Mouse (Mus musculus): ENCODE data around the gene Olfr152. TPM values are rescaled to one million over a fixed set of nuclear protein-coding genes. Genes with fewer than 3 reads are reported as not detected.

Gene Olfr152
- not detected for total RNA-seq (2021)
- long read RNA-seq, experiment 1 = 0 reads
- long read RNA-seq, experiment 2 = 0 reads

GRCm38 (mm10) chr2:87779183-87779582, at the start of gene Olfr152:
Olfr152 (plus strand) TSS chr2:87779483.
- DNase-seq = no peak
- intact Hi-C loops (cut with DNase I) = no loop called here

GRCm38 (mm10) chr2:87739878-87740277, 39.4 kb upstream of the Olfr152 start, which contains the start of gene Olfr1138:
Olfr1138 (minus strand) TSS chr2:87739978.
- DNase-seq = no peak
- intact Hi-C loops (cut with DNase I) = no loop called here

GRCm38 (mm10) chr2:87743452-87743851, 35.8 kb upstream of the Olfr152 start, which contains the start of gene Olfr1140:
Olfr1140 (plus strand) TSS chr2:87743752.
- intact Hi-C loops (cut with DNase I) = no loop called here
- no peak for DNase-seq

- no peak for DNase-seq
- intact Hi-C loops (cut with DNase I) = no loop called here
These were observed 25.4 kb upstream of the Olfr152 start, which contains the start of gene Olfr1141 for GRCm38 (mm10) chr2:87753891-87754290. Olfr1141 (minus strand) TSS chr2:87753991.

GRCm38 (mm10) chr2:87776143-87776542, 3.1 kb upstream of the Olfr152 start:
- no peak for DNase-seq

GRCm38 (mm10) chr2:87800292-87800691, 21.0 kb downstream of the Olfr152 start, which contains the start of gene Olfr1143:
Olfr1143 (plus strand) TSS chr2:87800592.
- no peak for DNase-seq
- intact Hi-C loops (cut with DNase I) = no loop called here

More at GRCm38 (mm10) chr2:87776143-87776542, 3.1 kb upstream of the Olfr152 start:
- intact Hi-C loops (cut with DNase I) = no loop called here

GRCm38 (mm10) chr2:87809522-87809921, 30.2 kb downstream of the Olfr152 start, which contains the start of gene Olfr1145:
Olfr1145 (plus strand) TSS chr2:87809822.
- intact Hi-C loops (cut with DNase I) = no loop called here
- DNase-seq = no peak

- intact Hi-C loops (cut with DNase I) = no loop called here
These were observed 51.0 kb downstream of the Olfr152 start, which contains the start of gene Olfr1148 for GRCm38 (mm10) chr2:87830233-87830632. Olfr1148 (plus strand) TSS chr2:87830533.

More at GRCm38 (mm10) chr2:87830233-87830632, 51.0 kb downstream of the Olfr152 start, which contains the start of gene Olfr1148:
- no peak for DNase-seq

Other genes starting within 250 kb of the Olfr152 start
- gene Olfr153, start 247.7 kb upstream of the Olfr152 start, total RNA-seq (2021) = not detected
- gene Olfr1128, start 233.9 kb upstream of the Olfr152 start, total RNA-seq (2021) = not detected
- not detected for gene Olfr1129, start 205.6 kb upstream of the Olfr152 start, total RNA-seq (2021)
- gene Olfr1130, start 173.3 kb upstream of the Olfr152 start, total RNA-seq (2021) = not detected
- not detected for gene Olfr1131, start 152.4 kb upstream of the Olfr152 start, total RNA-seq (2021)
- not detected for gene Olfr1132, start 141.9 kb upstream of the Olfr152 start, total RNA-seq (2021)
- gene Olfr1133, start 132.1 kb upstream of the Olfr152 start, total RNA-seq (2021) = not detected
- gene Olfr1134, start 121.0 kb upstream of the Olfr152 start, total RNA-seq (2021) = not detected
- not detected for gene Olfr1135, start 105.8 kb upstream of the Olfr152 start, total RNA-seq (2021)
- not detected for gene Olfr1136, start 85.5 kb upstream of the Olfr152 start, total RNA-seq (2021)
- gene Olfr1137, start 66.3 kb upstream of the Olfr152 start, total RNA-seq (2021) = not detected
- gene Olfr1138, start 39.5 kb upstream of the Olfr152 start, total RNA-seq (2021) = not detected
- gene Olfr1140, start 35.7 kb upstream of the Olfr152 start, total RNA-seq (2021) = not detected
- gene Olfr1141, start 25.5 kb upstream of the Olfr152 start, total RNA-seq (2021) = not detected
- gene Olfr1143, start 21.1 kb downstream of the Olfr152 start, total RNA-seq (2021) = not detected
- gene Olfr1145, start 30.3 kb downstream of the Olfr152 start, total RNA-seq (2021) = not detected
- not detected for gene Olfr1148, start 51.0 kb downstream of the Olfr152 start, total RNA-seq (2021)
- not detected for gene Olfr1150-ps1, start 64.5 kb downstream of the Olfr152 start, total RNA-seq (2021)
- gene Olfr1151, start 76.4 kb downstream of the Olfr152 start, total RNA-seq (2021) = not detected
- gene Olfr1152, start 87.0 kb downstream of the Olfr152 start, total RNA-seq (2021) = not detected
- not detected for gene Olfr1153, start 115.5 kb downstream of the Olfr152 start, total RNA-seq (2021)
- gene Olfr1154, start 125.7 kb downstream of the Olfr152 start, total RNA-seq (2021) = not detected
- not detected for gene Olfr1155, start 165.7 kb downstream of the Olfr152 start, total RNA-seq (2021)
- gene Olfr1156, start 173.6 kb downstream of the Olfr152 start, total RNA-seq (2021) = not detected
- not detected for gene Olfr1157, start 188.8 kb downstream of the Olfr152 start, total RNA-seq (2021)
- not detected for gene Olfr74, start 195.2 kb downstream of the Olfr152 start, total RNA-seq (2021)
- not detected for gene Olfr1158, start 210.6 kb downstream of the Olfr152 start, total RNA-seq (2021)
- gene Olfr1160, start 228.8 kb downstream of the Olfr152 start, total RNA-seq (2021) = not detected
- not detected for gene Olfr1161, start 243.3 kb downstream of the Olfr152 start, total RNA-seq (2021)